Mouse (Mus musculus) hindbrain, embryonic 12.5 days (tissue): Measurements from ENCODE around the gene Ccdc57. TPM values are rescaled to one million over a fixed set of nuclear protein-coding genes. Genes with fewer than 3 reads are reported as not detected.

Source experiments
- ATAC-seq: fragments of 200-750 bp; cut with Nextera tagmentation; 2 replicates; pipeline ENCODE4 v1.8.0; 2017; ENCODE audit warnings: moderate TSS enrichment; ENCODE audit not compliant: low FRiP score
- H3K27ac ChIP-seq: fragments of 300-500 bp; sonication (generic); 2 replicates; pipeline ENCODE4 v1.5.1; 2016; ENCODE audit warnings: mild to moderate bottlenecking
- H3K27me3 ChIP-seq: fragments of 300-500 bp; sonication (generic); 2 replicates; pipeline ENCODE4 v1.6.1; 2016; ENCODE audit warnings: mild to moderate bottlenecking
- H3K36me3 ChIP-seq: fragments of 300-500 bp; sonication (generic); 2 replicates; pipeline ENCODE4 v1.6.1; 2016; ENCODE audit warnings: mild to moderate bottlenecking
- H3K4me1 ChIP-seq: fragments of 300-500 bp; sonication (generic); 2 replicates; pipeline ENCODE4 v1.6.1; 2016
- H3K4me2 ChIP-seq: fragments of 300-500 bp; sonication (generic); replicated peaks from 2 replicates; pipeline ENCODE4 v1.6.1; 2016; ENCODE audit warnings: mild to moderate bottlenecking
- H3K4me3 ChIP-seq: fragments of 300-500 bp; sonication (generic); 2 replicates; pipeline ENCODE4 v1.5.1; 2016; ENCODE audit warnings: mild to moderate bottlenecking
- H3K9ac ChIP-seq: fragments of 300-500 bp; sonication (generic); 2 replicates; pipeline ENCODE4 v1.6.1; 2016; ENCODE audit warnings: mild to moderate bottlenecking, moderate library complexity
- H3K9me3 ChIP-seq: fragments of 300-500 bp; sonication (generic); replicated peaks from 2 replicates; pipeline ENCODE4 v1.6.1; 2016; ENCODE audit warnings: mild to moderate bottlenecking
- WGBS: fragments of 180-500 bp; shearing (Covaris S2); methylation state at CpG from one replicate; pipeline ENCODE4 v1.1.7; 2016; 5-methylcytosine and 5-hydroxymethylcytosine counted together
- polyA plus RNA-seq: library from polyadenylated mRNA; unstranded; fragments of >200 nt; fragmentation: Nextera tagmentation; extraction: Ambion mirVana; gene quantifications from 2 replicates; pipeline ENCODE4 v1.2.1, GENCODE M21; 2016

Gene Ccdc57
- polyA plus RNA-seq, 1 experiment from 2014 or later, result 6.0 TPM

DNA sequence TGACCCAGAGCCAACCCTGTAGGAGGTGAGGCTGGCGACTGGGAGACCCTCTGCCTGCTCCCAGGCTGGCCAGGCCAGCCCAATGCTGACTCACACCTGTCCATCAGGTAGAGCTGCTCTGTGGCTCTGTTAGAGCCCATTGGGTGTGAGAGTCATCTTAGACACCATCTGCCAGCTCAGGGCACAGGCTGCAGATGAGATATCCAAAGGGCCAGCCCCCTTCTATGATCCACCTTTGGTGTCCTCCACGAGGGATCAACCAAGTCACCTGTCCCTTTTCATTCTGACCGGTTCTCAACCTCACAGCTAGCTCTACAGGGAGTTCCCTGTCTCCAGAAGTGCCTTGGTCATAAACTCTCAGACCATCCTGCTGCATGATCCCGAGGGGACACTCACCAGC, 110.4 kb downstream of the Ccdc57 start:
- Histone ChIP-seq H3K4me1 (peaks cover 43% of the 10 kb centered on the region), H3K9me3 (no peaks in the 10 kb centered on the region), H3K4me3 (peak overlapping the region; percentile 91), H3K27me3 (no peaks in the 10 kb centered on the region), H3K36me3 (peaks cover 50% of the 10 kb centered on the region), H3K9ac (peak overlapping the region; percentile 96), H3K27ac (0 out of 2 replicates have a peak overlapping the region, but pooled peaks have one; percentile 98), H3K4me2 (peak overlapping the region; percentile 99)
- 58% methylated on average over 4 of the region's 4 CpGs for WGBS
- no peak for ATAC-seq

DNA sequence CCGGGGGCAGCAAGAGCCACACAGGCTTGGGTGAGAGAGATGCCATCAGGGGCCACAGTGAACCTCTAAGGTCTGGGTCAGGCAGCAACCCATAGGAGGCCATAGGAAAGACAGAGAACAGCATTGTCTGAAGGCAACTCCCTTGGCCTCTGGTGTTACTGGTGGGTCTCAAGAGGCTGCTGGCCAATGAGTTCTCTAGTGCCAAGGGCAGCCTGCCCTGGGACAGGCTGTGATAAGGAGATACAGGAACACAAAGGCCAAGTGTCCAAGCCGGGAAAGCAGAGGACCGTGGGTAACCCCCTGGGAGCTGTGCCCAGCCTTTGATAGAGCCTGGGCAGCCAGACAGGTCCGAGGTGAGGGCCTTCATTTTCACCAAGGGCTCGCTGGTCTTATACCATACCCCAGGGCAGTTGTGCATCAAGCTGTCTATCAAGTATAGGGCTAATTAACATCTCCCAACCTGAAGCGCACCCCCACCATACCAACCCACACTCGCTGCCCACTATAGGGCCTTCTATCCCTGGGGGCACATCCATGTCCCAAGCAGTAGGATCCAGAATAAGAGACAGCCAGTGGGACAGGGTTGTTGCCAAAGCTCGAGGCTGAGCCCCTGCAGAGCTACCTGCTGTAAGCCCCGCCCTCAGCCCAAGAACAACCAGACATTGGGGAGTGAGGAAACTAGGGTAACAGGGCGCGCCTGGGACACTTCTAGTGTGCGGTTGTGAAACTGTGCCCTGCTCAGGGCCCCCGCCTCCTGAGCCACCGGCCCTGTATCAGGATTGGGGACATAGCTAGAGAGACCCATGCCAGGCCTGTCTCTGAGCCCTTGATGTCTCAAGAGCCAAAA, 111.4 kb downstream of the Ccdc57 start:
- peak overlapping the region; percentile 99 for H3K4me2 ChIP-seq
- 86% methylated on average over 14 of the region's 14 CpGs for WGBS
- H3K4me1 ChIP-seq, result peaks cover 40% of the 10 kb centered on the region
- ATAC-seq, result no peak
- no peaks in the 10 kb centered on the region for H3K9me3 ChIP-seq
- H3K27ac ChIP-seq, result no peak overlapping the region
- no peaks in the 10 kb centered on the region for H3K27me3 ChIP-seq
- peak overlapping the region; percentile 96 for H3K9ac ChIP-seq
- peak overlapping the region; percentile 91 for H3K4me3 ChIP-seq
- peaks cover 60% of the 10 kb centered on the region for H3K36me3 ChIP-seq

DNA sequence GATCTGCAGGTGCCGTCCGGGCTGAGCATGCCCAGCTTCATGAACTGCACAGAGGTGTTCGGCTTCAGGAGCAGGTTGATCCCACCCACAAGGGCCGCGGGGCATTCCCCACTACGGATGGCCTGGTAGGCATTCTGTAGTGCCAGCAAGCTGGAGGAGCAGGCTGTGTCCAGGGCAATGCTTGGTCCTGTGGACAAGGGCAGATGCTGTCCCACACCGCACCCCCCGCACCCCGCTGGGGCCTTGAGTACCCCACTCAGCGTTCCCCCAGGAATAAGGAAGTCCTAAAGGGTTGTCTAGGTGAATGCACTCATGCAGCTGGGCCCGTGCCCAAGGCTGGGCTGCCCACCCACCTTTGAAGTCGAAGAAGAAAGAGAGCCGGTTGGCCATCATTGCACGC, 112.1 kb downstream of the Ccdc57 start:
- Histone ChIP-seq H3K27me3 (no peaks in the 10 kb centered on the region), H3K9ac (no peak overlapping the region), H3K4me2 (peak overlapping the region; percentile 99), H3K27ac (no peak overlapping the region), H3K36me3 (peaks cover 68% of the 10 kb centered on the region), H3K4me1 (peaks cover 32% of the 10 kb centered on the region), H3K4me3 (no peak overlapping the region), H3K9me3 (no peaks in the 10 kb centered on the region)
- 92% methylated on average over 14 of the region's 14 CpGs for whole genome bisulfite sequencing
- ATAC-seq, result no peak

DNA sequence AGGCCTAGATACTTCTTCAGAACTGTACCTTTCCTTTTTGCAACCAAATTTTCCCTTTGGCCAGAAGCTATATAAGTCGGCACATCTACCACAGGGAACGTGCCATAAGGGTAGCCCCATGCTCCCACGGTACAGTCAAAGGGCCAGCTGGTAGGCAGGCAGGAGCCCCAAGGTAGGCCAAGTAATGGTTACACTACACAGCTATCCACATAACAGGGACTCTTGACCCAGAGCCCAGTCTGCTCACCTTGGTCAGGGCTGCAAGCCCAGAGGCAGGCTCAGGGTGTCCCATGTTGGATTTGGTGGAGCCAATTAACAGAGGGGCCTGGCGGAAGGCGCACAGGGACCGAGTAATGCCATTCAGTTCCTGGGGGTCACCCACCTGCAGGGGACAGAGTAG, 113.1 kb downstream of the Ccdc57 start:
- Histone ChIP-seq H3K27me3 (no peaks in the 10 kb centered on the region), H3K4me1 (peaks cover 25% of the 10 kb centered on the region), H3K4me3 (no peak overlapping the region), H3K36me3 (peaks cover 78% of the 10 kb centered on the region), H3K9me3 (no peaks in the 10 kb centered on the region), H3K27ac (no peak overlapping the region), H3K9ac (no peak overlapping the region), H3K4me2 (no peak overlapping the region)
- WGBS, result 94% methylated on average over 6 of the region's 6 CpGs
- ATAC-seq, result no peak

DNA sequence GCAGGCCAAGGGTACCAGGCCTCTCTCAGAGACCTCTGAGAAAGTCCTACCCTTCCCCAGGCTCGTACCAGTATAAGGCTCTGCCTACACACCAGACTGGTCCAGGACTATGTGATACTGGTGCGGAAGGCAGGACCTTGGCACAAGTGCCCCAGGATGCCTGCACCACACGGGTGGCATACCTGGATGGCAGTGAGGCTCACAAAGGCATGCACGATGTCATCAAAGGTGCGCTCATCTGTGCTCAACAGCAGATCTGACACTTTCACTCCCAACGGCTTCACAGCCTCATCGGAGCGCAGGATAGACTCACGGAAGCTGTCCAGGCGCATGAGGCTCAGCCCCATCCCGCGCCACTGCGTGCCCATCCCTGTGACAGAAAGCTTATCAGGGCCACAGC, 114.4 kb downstream of the Ccdc57 start:
- peaks cover 25% of the 10 kb centered on the region for H3K4me1 ChIP-seq
- no peak overlapping the region for H3K9ac ChIP-seq
- H3K27ac ChIP-seq, result no peak overlapping the region
- H3K27me3 ChIP-seq, result no peaks in the 10 kb centered on the region
- no peak overlapping the region for H3K4me2 ChIP-seq
- no peak for ATAC-seq
- H3K36me3 ChIP-seq, result peaks cover 91% of the 10 kb centered on the region
- no peak overlapping the region for H3K4me3 ChIP-seq
- WGBS, result 97% methylated on average over 13 of the region's 13 CpGs
- H3K9me3 ChIP-seq, result no peaks in the 10 kb centered on the region

DNA sequence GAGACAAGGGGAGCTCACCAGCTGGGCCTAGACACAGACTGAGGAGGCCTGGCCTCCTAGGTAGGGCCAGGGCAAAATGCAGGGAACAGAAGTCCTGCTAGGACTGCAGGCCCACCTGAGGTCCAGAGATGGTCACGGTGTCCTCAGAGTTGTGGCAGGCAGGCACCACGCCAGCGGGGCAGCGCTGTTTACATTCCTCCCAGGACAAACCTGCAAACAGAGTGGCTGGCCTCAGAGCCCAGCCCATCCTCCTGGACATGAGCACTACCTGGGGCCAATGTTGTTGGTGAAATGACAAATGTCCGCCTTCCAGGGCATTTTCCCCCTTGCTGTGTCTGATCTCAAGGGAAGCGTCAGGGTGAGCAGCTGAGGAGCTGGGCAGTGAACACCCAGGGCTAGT, 115.3 kb downstream of the Ccdc57 start:
- H3K9ac ChIP-seq, result no peak overlapping the region
- WGBS, result 92% methylated on average over 6 of the region's 6 CpGs
- H3K36me3 ChIP-seq, result peaks cover 99% of the 10 kb centered on the region
- no peaks in the 10 kb centered on the region for H3K9me3 ChIP-seq
- H3K27me3 ChIP-seq, result no peaks in the 10 kb centered on the region
- H3K4me2 ChIP-seq, result no peak overlapping the region
- H3K27ac ChIP-seq, result no peak overlapping the region
- no peak overlapping the region for H3K4me3 ChIP-seq
- ATAC-seq, result no peak
- H3K4me1 ChIP-seq, result peaks cover 16% of the 10 kb centered on the region

DNA sequence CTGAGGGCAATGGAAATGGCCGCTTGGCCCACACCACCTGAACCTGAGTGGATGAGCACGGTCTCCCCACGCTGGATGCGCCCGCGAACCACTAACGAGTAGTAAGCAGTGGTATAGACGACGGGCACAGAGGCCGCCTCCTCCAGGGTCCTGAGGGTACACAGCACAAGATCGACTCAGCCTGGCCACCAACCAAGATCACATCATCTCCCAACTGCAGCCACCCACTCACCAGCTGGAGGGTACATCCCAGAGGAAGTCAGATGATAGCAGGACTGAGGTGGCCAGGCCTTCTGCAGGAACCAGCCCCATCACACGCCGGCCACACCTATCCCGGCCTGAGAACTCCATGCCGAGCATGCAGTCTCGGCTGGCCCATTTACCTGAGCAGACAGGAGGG, 120.6 kb downstream of the Ccdc57 start:
- no peaks in the 10 kb centered on the region for H3K4me1 ChIP-seq
- WGBS, result 97% methylated on average over 16 of the region's 16 CpGs

DNA sequence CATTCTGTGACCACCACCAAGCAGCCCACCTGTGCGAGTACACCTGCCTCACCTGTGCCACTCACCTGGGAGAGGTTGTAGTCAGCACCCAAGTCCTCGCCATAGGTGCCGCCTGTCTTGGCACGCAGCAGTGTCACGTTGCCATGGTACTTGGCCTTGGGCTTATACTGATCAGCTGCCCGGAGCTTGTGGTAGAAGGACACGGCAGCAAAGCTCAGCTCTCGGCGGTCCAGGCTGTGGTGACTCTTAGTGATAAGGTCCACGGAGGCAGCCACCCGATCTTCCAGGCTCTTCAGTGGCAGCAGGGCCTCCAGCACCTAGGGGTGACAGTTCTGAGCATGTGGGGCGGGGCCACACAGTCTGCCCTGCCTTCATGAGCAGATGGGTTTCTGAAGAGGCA, 124.7 kb downstream of the Ccdc57 start:
- H3K36me3 ChIP-seq, result peaks cover 80% of the 10 kb centered on the region
- ATAC-seq, result no peak
- WGBS, result 96% methylated on average over 12 of the region's 12 CpGs

More for the DNA sequence above, 120.6 kb downstream of the Ccdc57 start:
- Histone ChIP-seq H3K9me3 (no peaks in the 10 kb centered on the region), H3K4me3 (no peak overlapping the region), H3K36me3 (peaks cover 100% of the 10 kb centered on the region), H3K27me3 (no peaks in the 10 kb centered on the region), H3K9ac (no peak overlapping the region), H3K4me2 (no peak overlapping the region), H3K27ac (no peak overlapping the region)
- ATAC-seq, result no peak

DNA sequence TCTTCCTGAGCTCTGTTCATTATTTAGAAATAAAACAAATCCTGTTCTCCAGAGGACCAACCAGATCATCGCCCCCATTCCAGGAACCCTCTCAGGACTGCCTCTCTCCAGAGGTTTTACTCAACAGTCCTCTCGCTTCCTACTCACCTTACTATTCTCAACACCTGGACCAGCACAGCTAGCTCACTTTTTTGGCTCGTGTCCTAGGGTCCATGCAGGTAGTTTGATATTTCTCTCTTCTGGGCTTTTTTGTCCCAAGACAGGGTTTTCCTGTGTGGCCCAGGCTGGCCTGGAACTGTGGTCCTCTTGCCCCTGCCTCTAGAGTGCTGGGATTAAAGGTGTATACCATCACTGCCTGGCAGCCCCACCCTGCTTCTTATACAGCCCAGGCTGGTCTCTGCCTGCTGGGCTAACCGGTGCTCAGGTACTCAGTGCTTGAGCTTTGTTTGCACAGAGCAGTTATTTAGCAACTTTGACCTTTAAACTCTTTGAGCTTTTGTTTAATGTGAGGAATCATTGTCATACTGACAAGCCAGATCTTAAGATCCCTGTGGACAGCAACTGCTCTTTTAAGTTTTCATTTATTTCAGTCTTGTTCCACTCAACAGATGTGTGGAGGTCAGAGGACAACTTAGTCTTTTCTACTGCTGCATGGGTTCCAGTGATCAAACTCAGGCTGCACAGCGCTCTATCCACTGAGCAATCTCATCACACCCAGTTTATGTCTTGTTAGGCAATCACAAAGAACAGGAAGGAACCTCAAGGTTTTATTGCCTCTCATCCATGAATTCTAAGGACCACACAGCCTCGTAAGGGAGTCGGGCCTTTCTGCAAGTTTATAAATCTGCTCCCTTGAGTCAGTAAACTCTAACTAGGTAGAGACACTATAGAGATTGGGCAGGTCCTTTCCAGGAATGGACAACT, 127.0 kb downstream of the Ccdc57 start:
- H3K27me3 ChIP-seq, result no peaks in the 10 kb centered on the region
- H3K4me1 ChIP-seq, result no peaks in the 10 kb centered on the region
- no peak overlapping the region for H3K9ac ChIP-seq
- no peak overlapping the region for H3K27ac ChIP-seq
- H3K4me3 ChIP-seq, result no peak overlapping the region
- WGBS, result 88% methylated on average over 7 of the region's 7 CpGs
- no peaks in the 10 kb centered on the region for H3K9me3 ChIP-seq
- no peak for ATAC-seq
- H3K36me3 ChIP-seq, result peaks cover 56% of the 10 kb centered on the region
- H3K4me2 ChIP-seq, result no peak overlapping the region

More for the DNA sequence above, 124.7 kb downstream of the Ccdc57 start:
- no peaks in the 10 kb centered on the region for H3K27me3 ChIP-seq
- no peaks in the 10 kb centered on the region for H3K4me1 ChIP-seq
- H3K4me3 ChIP-seq, result no peak overlapping the region
- H3K27ac ChIP-seq, result no peak overlapping the region
- H3K4me2 ChIP-seq, result no peak overlapping the region
- H3K9ac ChIP-seq, result no peak overlapping the region
- no peaks in the 10 kb centered on the region for H3K9me3 ChIP-seq

DNA sequence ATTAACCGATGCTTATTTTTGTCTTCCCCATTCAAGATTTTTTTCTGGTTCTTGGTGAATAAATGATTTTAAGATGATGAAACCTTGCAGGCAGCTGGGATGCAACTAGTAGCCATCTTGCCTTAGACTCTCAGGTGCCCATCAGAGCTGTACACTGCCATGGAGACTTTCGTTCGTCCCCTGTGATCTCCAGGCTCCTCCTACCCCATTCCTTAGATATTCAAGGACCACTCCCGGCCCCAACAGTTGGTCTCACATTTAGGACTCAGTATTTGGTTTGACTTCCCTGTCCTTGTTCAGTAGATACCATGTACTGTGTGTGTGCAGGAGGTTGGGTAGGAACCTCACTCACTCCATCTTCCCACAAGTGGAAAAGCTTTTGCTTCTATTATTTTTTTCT, 127.9 kb downstream of the Ccdc57 start:
- Histone ChIP-seq H3K27ac (no peak overlapping the region), H3K9me3 (no peaks in the 10 kb centered on the region), H3K4me1 (no peaks in the 10 kb centered on the region), H3K27me3 (no peaks in the 10 kb centered on the region), H3K4me2 (no peak overlapping the region), H3K36me3 (peaks cover 47% of the 10 kb centered on the region), H3K4me3 (no peak overlapping the region), H3K9ac (no peak overlapping the region)
- ATAC-seq, result no peak
- 82% methylated on average over 4 of the region's 4 CpGs for WGBS

DNA sequence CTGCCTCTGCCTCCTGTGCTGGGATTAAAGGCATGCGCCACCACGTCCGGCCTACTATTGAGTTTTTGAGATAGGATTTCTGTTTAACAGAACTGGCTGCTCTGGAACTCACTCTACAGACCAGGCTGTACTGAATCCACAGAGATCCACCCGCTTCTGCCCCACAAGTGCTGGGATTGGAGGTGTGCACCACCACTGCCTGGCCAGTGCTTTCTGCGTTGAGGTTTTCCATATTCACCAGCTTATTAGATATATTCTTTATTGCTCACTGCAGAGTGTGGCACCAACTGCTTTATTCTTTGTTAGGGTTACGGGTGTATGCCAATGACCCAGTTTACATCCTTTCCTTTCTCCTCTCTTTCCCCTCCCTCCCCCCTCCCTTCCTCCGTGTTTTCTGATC, 128.4 kb downstream of the Ccdc57 start:
- H3K4me3 ChIP-seq, result no peak overlapping the region
- no peak overlapping the region for H3K9ac ChIP-seq
- peaks cover 42% of the 10 kb centered on the region for H3K36me3 ChIP-seq
- H3K4me1 ChIP-seq, result no peaks in the 10 kb centered on the region
- no peaks in the 10 kb centered on the region for H3K27me3 ChIP-seq
- H3K27ac ChIP-seq, result no peak overlapping the region
- 81% methylated on average over 7 of the region's 7 CpGs for WGBS
- no peaks in the 10 kb centered on the region for H3K9me3 ChIP-seq
- H3K4me2 ChIP-seq, result no peak overlapping the region
- no peak for ATAC-seq
